Mouse (Mus musculus) ovary, adult 10 weeks (tissue): ENCODE measurements around the gene Olfr1354. TPM values are rescaled to one million over a fixed set of nuclear protein-coding genes. Genes with fewer than 3 reads are reported as not detected.

ENCODE experiments used
- polyA plus RNA-seq: library from polyadenylated mRNA; stranded (reverse); fragments of 350-450 nt; fragmentation: Illumina TruSeq; extraction: RNeasy Lipid Tissue Mini Kit (QIAGEN cat#74804); gene quantifications from one replicate; pipeline ENCODE4 v1.2.3, GENCODE M21; 2014

Olfr1354 gene
- polyA plus RNA-seq = not detected

GRCm38 (mm10) chr10:78912871-78913270 is at the start of gene Olfr1354:
TSS of gene Olfr1354 (plus strand) at chr10:78913171.

GRCm38 (mm10) chr10:78875240-78875639 is 37.7 kb upstream of the Olfr1354 start, which contains the start of gene Olfr1355:
TSS of gene Olfr1355 (plus strand) at chr10:78875540.

GRCm38 (mm10) chr10:78950336-78950735 is 37.4 kb downstream of the Olfr1354 start, which contains the start of gene Olfr8:
TSS of gene Olfr8 (plus strand) at chr10:78950636.

GRCm38 (mm10) chr10:78963009-78963408 is 50.0 kb downstream of the Olfr1354 start, which contains the start of gene Olfr1353:
TSS of gene Olfr1353 (plus strand) at chr10:78963309.

Other genes with a start within 250 kb of the Olfr1354 start
- gene Casp14, start 194.9 kb upstream of the Olfr1354 start, polyA plus RNA-seq = 0.26 TPM
- gene Ccdc105, start 160.1 kb upstream of the Olfr1354 start, polyA plus RNA-seq = not detected
- 0.29 TPM for gene Slc1a6, start 132.7 kb upstream of the Olfr1354 start, polyA plus RNA-seq
- gene Olfr1356, start 61.0 kb upstream of the Olfr1354 start, polyA plus RNA-seq = not detected
- not detected for gene Olfr1355, start 37.6 kb upstream of the Olfr1354 start, polyA plus RNA-seq
- gene Olfr8, start 37.5 kb downstream of the Olfr1354 start, polyA plus RNA-seq = not detected
- not detected for gene Olfr1353, start 50.1 kb downstream of the Olfr1354 start, polyA plus RNA-seq
- not detected for gene Olfr1352, start 67.9 kb downstream of the Olfr1354 start, polyA plus RNA-seq
- not detected for gene Olfr1351, start 99.3 kb downstream of the Olfr1354 start, polyA plus RNA-seq
- gene Olfr57, start 115.6 kb downstream of the Olfr1354 start, polyA plus RNA-seq = not detected
- 175 TPM for gene 2610008E11Rik, start 184.4 kb downstream of the Olfr1354 start, polyA plus RNA-seq
- not detected for gene Vmn2r80, start 235.6 kb downstream of the Olfr1354 start, polyA plus RNA-seq